Mouse (Mus musculus) embryonic facial prominence, embryonic 13.5 days (tissue): ENCODE results near the gene Dennd6b. TPM values are rescaled to one million over a fixed set of nuclear protein-coding genes. Genes with fewer than 3 reads are reported as not detected.

Experiments used
- ATAC-seq: fragments of 200-750 bp; cut with Nextera tagmentation; 2 replicates; pipeline ENCODE4 v1.8.0; 2017; ENCODE audit warnings: low read depth; ENCODE audit not compliant: insufficient number of reproducible peaks, insufficient read depth, low FRiP score, low TSS enrichment
- H3K27ac ChIP-seq: fragments of 300-500 bp; sonication (generic); 2 replicates; pipeline ENCODE4 v1.5.1; 2015; ENCODE audit warnings: moderate library complexity, mild to moderate bottlenecking, inconsistent platforms
- H3K27me3 ChIP-seq: fragments of 300-500 bp; sonication (generic); 2 replicates; pipeline ENCODE4 v1.6.1; 2015; ENCODE audit warnings: mild to moderate bottlenecking, inconsistent platforms
- H3K36me3 ChIP-seq: fragments of 300-500 bp; sonication (generic); 2 replicates; pipeline ENCODE4 v1.6.1; 2015; ENCODE audit warnings: mild to moderate bottlenecking, inconsistent platforms
- H3K4me1 ChIP-seq: fragments of 300-500 bp; sonication (generic); 2 replicates; pipeline ENCODE4 v1.6.1; 2015; ENCODE audit warnings: inconsistent platforms
- H3K4me2 ChIP-seq: fragments of 300-500 bp; sonication (generic); 2 replicates; pipeline ENCODE4 v1.6.1; 2015; ENCODE audit warnings: moderate library complexity, mild to moderate bottlenecking, inconsistent platforms
- H3K4me3 ChIP-seq: fragments of 300-500 bp; sonication (generic); 2 replicates; pipeline ENCODE4 v1.5.1; 2015; ENCODE audit warnings: mild to moderate bottlenecking, inconsistent platforms
- H3K9ac ChIP-seq: fragments of 300-500 bp; sonication (generic); 2 replicates; pipeline ENCODE4 v1.6.1; 2015; ENCODE audit warnings: mild to moderate bottlenecking, inconsistent platforms
- H3K9me3 ChIP-seq: fragments of 300-500 bp; sonication (generic); 2 replicates; pipeline ENCODE4 v1.6.1; 2016; ENCODE audit warnings: inconsistent platforms
- WGBS: fragments of 180-500 bp; shearing (Covaris S2); methylation state at CpG from one replicate; pipeline ENCODE4 v1.1.7; 2015; ENCODE audit warnings: mixed read lengths; 5-methylcytosine and 5-hydroxymethylcytosine counted together
- polyA plus RNA-seq: library from polyadenylated mRNA; unstranded; fragments of >200 nt; fragmentation: Nextera tagmentation; extraction: Ambion mirVana; gene quantifications from 2 replicates; pipeline ENCODE4 v1.2.1, GENCODE M21; 2015

The Dennd6b gene
- polyA plus RNA-seq, 1 experiment from 2014 or later, result 21.3 TPM

DNA sequence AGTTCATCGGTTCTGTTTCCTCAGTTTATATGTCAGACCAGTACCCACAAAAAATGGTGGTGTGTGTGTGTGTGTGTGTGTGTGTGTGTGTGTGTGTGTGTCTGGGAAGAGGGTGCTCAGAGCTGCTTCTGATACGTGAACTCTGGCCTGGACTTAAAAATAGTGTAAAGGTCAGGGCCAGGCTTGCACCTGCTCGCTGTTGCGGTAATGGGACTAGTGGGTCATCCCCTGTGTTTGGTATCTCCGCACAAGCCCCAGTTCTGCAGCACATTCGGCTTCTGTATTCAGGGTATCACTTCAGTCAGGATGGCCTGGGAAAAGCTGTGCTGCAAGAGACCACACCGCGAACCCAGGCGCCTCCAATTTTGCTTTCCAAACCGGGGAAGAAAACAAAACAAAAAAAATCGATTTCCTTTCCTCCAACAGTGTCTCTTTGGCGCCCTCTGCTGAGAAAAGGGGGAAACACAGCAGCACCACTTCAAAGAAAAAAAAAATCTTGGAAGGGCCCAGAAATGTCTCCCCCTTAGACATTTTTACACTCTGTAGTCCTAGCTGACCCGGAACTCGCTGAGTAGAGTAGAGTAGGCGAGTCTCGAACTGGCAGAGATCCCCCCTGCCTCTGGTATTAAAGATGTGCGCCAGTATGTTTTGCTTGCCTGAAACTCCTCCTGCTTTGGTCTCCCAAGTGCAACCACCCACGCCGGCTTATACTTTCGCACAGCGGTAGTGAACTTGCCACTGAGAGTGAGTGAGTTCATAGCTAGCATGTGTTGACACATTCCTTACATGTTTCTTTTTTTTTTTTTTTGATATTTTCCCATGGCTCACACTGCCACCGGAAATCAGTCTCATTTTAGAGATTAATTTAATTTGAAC, 13.8 kb upstream of the Dennd6b start:
- peak overlapping the region; percentile 60; the same call in 1 of the 2 replicates for H3K27ac ChIP-seq
- peak overlapping the region; percentile 91 for H3K4me2 ChIP-seq
- ATAC-seq, result no peak
- peak overlapping the region; percentile 61 for H3K9ac ChIP-seq
- no peaks in the 10 kb centered on the region for H3K36me3 ChIP-seq
- peak overlapping the region; percentile 35 for H3K4me3 ChIP-seq
- H3K9me3 ChIP-seq, result no peaks in the 10 kb centered on the region
- peaks cover 23% of the 10 kb centered on the region for H3K4me1 ChIP-seq
- no peaks in the 10 kb centered on the region for H3K27me3 ChIP-seq
- 16% methylated on average over 22 of the region's 22 CpGs for WGBS

DNA sequence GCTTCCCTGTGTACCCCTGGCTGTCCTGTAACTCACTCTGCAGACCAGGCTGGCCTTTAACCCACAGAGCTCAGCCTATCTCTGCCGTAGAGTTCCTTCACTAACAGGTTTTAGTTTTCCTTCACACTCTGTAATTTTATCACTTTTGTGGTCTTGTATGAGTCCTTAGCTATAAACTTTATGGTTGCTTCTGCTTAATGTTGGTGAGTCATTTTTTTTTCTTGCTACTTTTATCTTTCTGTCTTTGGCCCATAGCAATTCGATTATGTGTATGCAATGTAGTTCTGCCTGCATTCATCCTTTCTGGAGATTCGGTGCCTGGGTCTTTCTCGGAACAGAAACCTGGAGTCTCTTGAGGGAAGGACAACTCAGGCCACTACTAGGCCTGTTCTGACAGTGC, 11.2 kb upstream of the Dennd6b start:
- ATAC-seq, result no peak
- Histone ChIP-seq H3K27me3 (no peaks in the 10 kb centered on the region), H3K9me3 (peaks cover 5% of the 10 kb centered on the region), H3K4me3 (no peak overlapping the region), H3K36me3 (no peaks in the 10 kb centered on the region), H3K4me2 (no peak overlapping the region), H3K27ac (no peak overlapping the region), H3K9ac (no peak overlapping the region), H3K4me1 (peaks cover 6% of the 10 kb centered on the region)
- WGBS, result 85% methylated on average over 4 of the region's 4 CpGs

DNA sequence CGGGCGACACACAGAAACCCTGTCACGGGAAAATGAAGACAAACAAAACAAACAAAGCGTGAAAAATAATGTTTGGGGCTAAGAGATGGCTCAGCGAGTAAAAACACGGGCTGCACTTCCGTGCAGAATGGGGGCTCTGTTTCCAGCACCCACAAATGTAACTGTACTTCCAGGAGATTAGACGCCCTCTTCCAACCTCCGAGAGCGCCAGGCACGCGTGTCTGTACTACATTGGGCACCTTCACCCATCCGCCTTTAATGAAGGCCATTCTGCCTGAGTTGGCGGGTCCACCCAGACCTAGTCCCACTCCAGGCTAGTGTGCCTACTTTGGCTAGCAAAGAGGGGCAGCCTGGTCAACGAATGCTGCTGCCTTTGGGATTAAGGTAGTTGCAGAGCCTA, 760 bp upstream of the Dennd6b start:
- H3K4me1 ChIP-seq, result peaks cover 20% of the 10 kb centered on the region
- 75% methylated on average over 15 of the region's 15 CpGs for WGBS
- peak overlapping the region; percentile 97 for H3K9ac ChIP-seq
- no peaks in the 10 kb centered on the region for H3K27me3 ChIP-seq
- peak overlapping the region; percentile 83 for H3K4me3 ChIP-seq
- peak overlapping the region; percentile 99 for H3K27ac ChIP-seq
- peak overlapping the region; percentile 72 for H3K4me2 ChIP-seq
- H3K36me3 ChIP-seq, result 0 out of 2 replicates have a peak, but pooled peaks cover 5% of the 10 kb centered on the region
- ATAC-seq, result no peak
- H3K9me3 ChIP-seq, result no peaks in the 10 kb centered on the region

DNA sequence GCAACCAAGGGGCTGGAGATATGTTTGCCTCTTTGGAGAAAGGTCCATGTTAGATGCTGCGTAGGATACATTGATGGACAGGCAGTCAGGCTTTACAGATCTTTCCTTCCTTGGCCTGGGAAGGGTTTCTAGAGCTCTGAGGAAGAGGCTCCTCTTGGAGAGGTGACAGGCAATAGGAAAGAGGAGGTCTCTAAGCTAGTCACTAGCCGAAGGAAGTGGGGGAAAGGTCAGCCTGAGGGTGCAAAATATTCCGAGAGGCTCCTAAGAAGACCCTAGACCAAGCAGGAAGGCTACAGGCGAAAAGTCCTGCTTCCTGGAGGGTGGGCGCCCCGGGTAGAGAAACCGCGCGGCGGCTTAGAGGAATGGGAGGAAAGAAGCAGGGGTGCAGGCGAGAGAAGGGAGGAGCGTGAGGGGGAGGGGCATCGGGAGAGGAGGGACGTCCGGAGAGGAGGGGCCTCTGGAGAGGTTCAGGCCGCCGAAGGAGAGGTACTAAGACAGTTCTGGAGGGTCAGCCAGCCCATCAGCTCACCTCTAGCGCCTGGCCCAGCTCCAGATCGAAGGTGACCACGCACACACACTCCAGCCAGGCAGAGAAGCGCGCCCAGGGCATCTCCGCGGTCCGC, 495 bp downstream of the Dennd6b start:
- peak overlapping the region; percentile 99 for H3K27ac ChIP-seq
- H3K4me2 ChIP-seq, result peak overlapping the region; percentile 72
- peaks cover 13% of the 10 kb centered on the region; the same call in 1 of the 2 replicates for H3K36me3 ChIP-seq
- no peaks in the 10 kb centered on the region for H3K27me3 ChIP-seq
- no peaks in the 10 kb centered on the region for H3K9me3 ChIP-seq
- peaks cover 20% of the 10 kb centered on the region for H3K4me1 ChIP-seq
- peak overlapping the region; percentile 97 for H3K9ac ChIP-seq
- under 1% methylated on average over 25 of the region's 25 CpGs for WGBS
- peak overlapping the region; percentile 83 for H3K4me3 ChIP-seq
- ATAC-seq, result peak; percentile 89

DNA sequence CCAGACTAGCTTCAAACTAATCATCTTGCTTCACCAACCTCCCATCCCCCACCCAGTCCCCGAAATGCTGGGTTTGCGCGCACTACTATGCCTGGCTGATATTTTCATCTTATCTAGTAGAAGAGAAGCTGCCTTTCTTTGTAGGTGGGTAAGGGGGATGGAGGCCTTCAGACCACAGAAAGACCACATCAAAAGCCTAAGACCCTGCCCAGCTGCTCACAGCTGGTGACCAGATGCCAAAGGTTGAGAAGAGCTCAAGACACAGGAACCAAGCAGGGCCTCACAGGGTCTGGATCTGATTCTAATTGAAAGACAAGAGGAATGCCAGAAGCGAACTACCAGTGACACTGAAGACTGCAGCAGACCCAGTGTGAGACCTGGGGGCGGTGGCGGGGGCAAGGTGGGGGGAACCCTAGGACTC, 1.0 kb downstream of the Dennd6b start:
- H3K27ac ChIP-seq, result peak overlapping the region; percentile 99
- H3K9ac ChIP-seq, result peak overlapping the region; percentile 97
- WGBS, result 11% methylated on average over 6 of the region's 6 CpGs
- peaks cover 18% of the 10 kb centered on the region; the same call in 1 of the 2 replicates for H3K36me3 ChIP-seq
- H3K4me3 ChIP-seq, result peak overlapping the region; percentile 83
- H3K4me1 ChIP-seq, result peaks cover 20% of the 10 kb centered on the region
- peak overlapping the region; percentile 72 for H3K4me2 ChIP-seq
- no peaks in the 10 kb centered on the region for H3K27me3 ChIP-seq
- no peaks in the 10 kb centered on the region for H3K9me3 ChIP-seq
- ATAC-seq, result no peak

DNA sequence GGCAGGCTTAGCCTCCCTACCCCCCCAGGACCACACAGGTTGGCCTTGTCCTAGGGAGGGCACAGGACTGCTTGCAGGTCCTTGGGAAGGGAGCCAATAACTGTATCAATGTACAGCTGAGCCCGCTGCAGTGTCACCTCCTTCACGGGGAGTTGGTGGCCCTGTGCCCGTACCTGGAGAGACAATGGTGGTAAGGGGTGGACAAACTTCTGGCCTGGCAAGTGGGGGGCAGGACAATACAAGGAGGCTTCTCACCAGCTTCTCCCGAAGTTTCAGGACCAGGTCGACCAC, 11.4 kb downstream of the Dennd6b start:
- H3K4me1 ChIP-seq, result peaks cover 24% of the 10 kb centered on the region
- no peak overlapping the region for H3K4me2 ChIP-seq
- no peak for ATAC-seq
- WGBS, result 78% methylated on average over 5 of the region's 5 CpGs
- H3K9me3 ChIP-seq, result no peaks in the 10 kb centered on the region
- H3K27me3 ChIP-seq, result no peaks in the 10 kb centered on the region
- no peak overlapping the region for H3K27ac ChIP-seq
- peaks cover 41% of the 10 kb centered on the region for H3K36me3 ChIP-seq
- H3K4me3 ChIP-seq, result no peak overlapping the region
- H3K9ac ChIP-seq, result no peak overlapping the region

DNA sequence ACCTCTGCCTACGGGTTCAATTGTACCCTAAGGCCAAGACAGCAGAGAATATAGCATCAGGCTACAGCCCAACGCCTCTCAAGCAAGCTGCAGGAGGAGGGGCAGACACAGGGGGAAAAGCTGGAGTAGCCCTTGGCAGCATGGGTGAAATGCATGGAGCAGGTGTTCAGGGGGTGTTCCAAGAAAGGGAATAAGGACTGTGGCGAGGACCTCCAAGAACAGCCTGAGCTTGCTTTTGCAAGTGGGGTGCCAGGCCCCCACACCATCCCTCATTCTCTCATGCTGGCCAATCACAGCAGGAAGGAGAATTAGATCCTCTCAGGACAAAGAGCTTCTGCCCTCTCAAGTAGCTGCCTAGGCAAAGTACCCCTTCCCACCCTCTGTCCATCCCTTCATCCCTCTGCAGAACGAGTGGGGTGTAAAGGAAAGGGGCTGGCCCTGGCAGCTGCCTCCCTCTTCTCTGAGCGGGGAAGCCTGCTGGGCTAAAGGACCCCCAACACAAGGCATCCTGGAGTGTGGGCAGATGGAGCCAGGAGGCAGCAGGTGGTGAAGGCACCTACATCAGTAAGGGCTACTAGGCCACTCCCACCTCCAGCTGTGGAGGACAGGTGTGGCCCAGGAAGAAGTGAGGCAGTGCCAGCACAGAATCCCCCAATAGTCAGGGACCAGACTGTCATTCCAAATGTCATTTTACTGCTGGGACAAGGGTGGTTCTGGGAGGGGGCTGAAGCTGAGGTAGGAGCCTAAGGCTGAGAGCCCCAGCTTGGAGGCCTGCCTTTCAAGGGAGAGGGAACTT, 12.0 kb downstream of the Dennd6b start:
- Histone ChIP-seq H3K9ac (no peak overlapping the region), H3K27me3 (no peaks in the 10 kb centered on the region), H3K9me3 (no peaks in the 10 kb centered on the region), H3K4me1 (peaks cover 28% of the 10 kb centered on the region), H3K4me3 (no peak overlapping the region), H3K4me2 (no peak overlapping the region), H3K36me3 (peaks cover 39% of the 10 kb centered on the region), H3K27ac (no peak overlapping the region)
- WGBS, result 53% methylated on average over 5 of the region's 5 CpGs
- no peak for ATAC-seq

DNA sequence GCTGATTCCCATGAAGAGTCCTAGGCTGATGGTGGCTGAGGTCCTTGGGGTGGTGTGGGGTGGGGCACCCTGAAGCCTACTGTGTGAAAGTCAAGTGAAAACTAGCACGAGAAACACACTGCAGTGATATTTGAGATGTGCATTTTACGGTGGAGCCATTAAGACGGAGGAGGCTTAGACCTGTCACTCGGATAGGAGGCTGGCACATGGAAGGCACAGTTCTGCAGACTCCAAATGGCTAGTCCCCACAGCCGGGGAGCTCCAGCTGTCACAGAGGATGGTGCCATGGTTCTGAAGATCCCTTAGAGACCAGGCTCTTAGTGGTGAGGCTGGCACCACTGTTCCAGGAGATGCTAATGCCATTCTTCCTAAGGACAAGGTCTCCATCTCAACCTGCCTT, 13.5 kb downstream of the Dennd6b start:
- 0 out of 2 replicates have a peak overlapping the region, but pooled peaks have one; percentile 44 for H3K27ac ChIP-seq
- H3K4me3 ChIP-seq, result no peak overlapping the region
- 43% methylated on average over 5 of the region's 5 CpGs for WGBS
- peaks cover 43% of the 10 kb centered on the region for H3K4me1 ChIP-seq
- H3K9ac ChIP-seq, result no peak overlapping the region
- H3K27me3 ChIP-seq, result no peaks in the 10 kb centered on the region
- peaks cover 28% of the 10 kb centered on the region for H3K36me3 ChIP-seq
- H3K4me2 ChIP-seq, result no peak overlapping the region
- no peak for ATAC-seq
- no peaks in the 10 kb centered on the region for H3K9me3 ChIP-seq

DNA sequence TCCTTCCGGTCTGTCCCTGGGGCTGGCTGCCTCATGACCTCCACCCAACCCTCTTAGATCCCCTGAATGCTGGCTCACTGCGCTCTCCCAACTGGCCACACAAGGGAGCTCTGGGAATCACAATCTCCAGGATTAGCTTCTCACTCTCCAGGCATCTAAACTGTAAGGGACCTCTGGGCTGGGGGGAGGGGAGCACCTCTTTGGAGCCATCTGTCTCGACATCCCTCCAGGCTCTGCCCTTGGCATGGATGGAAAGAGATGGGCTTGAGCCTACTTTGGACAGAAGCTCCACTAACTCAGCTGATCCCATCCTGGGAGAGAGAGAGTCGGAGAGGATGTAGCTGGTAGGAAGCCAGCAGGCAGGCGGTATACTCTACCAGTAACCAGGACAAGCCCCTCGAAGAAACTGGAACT, 14.0 kb downstream of the Dennd6b start:
- Histone ChIP-seq H3K4me2 (no peak overlapping the region), H3K4me1 (peaks cover 48% of the 10 kb centered on the region), H3K27ac (peak overlapping the region; percentile 44; the same call in 1 of the 2 replicates), H3K36me3 (peaks cover 25% of the 10 kb centered on the region), H3K9me3 (no peaks in the 10 kb centered on the region), H3K9ac (0 out of 2 replicates have a peak overlapping the region, but pooled peaks have one; percentile 27), H3K27me3 (no peaks in the 10 kb centered on the region), H3K4me3 (no peak overlapping the region)
- no peak for ATAC-seq
- 29% methylated on average over 6 of the region's 6 CpGs for WGBS

DNA sequence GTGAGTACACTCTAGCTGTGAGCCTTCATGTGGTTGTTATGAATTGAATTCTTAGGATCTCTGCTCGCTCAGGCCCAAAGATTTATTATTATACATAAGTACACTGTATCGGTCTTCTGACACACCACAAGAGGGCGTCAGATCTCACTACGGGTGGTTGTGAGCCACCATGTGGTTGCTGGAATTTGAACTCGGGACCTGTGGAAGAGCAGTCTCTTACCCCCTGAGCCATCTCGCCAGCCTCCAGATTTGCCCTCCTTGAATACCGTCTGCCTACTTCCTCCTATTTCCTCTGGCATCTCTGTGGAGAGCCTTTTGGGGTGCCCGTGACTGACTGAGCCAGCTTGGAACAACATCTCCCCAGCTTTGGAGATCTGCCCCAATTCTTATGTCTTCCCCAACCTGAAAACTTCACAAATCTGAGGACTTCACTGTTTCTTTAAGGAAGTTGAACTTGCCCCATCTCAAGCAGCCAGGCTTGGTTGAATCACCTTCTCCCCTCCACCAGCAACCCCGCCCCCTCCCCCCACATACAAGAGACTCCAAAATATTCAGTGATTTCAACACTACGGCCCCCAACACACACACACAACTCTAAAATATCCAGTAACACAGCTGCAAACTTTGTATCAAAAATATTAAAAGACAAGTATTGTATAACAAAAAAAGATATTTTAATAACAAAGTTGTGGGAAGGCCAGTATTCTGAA, 14.6 kb downstream of the Dennd6b start:
- peaks cover 54% of the 10 kb centered on the region for H3K4me1 ChIP-seq
- peak overlapping the region; percentile 83 for H3K4me3 ChIP-seq
- H3K9ac ChIP-seq, result no peak overlapping the region
- peaks cover 19% of the 10 kb centered on the region for H3K36me3 ChIP-seq
- no peak for ATAC-seq
- WGBS, result 65% methylated on average over 10 of the region's 10 CpGs
- no peaks in the 10 kb centered on the region for H3K9me3 ChIP-seq
- no peaks in the 10 kb centered on the region for H3K27me3 ChIP-seq
- peak overlapping the region; percentile 93 for H3K4me2 ChIP-seq
- peak overlapping the region; percentile 95 for H3K27ac ChIP-seq
